Comparison of ENCODE assay signal across 10 mouse cellular contexts in the genomic region with DNA sequence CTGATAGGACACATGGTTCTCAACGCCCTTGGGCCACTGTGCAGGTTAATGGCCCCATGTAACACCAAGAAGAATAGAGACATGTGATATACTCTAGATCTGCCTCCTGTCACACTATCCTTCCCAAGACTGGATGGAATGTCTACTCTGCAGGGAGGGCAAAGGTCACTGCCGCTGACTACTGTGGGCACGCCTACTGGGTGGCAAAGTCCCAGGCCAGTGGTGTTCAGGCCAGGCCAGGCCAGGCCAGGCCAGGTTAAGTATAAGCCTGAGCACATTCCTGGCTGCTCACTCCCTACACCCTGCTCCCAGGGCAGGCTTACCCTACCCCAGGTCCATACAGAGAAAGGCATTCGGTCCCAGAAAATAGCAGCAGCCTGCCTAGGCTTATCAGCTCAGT. TPM values are rescaled to one million over a fixed set of nuclear protein-coding genes. Genes with fewer than 3 reads are reported as not detected.
A peak's percentile ranks its signal among the peaks of the same experiment; 100 is the strongest.
DNase-seq lines count a peak whose midpoint lies in the region; ATAC-seq and TF ChIP-seq lines count a peak whose summit lies in the region.
"Had no signal": no experiment of that assay in that cellular context is flagged by ENCODE, and none has a peak within 500 bp of the region (broad histone marks: within the 10 kb centered on the region; RNA-seq: fewer than 3 reads in every experiment).

No protein-coding gene starts in this region.

- TF ChIP-seq CTCF in left cerebral cortex, adult 2 months (IDR thresholded peaks at IDR 0.05), result no peak

- intact Hi-C loops in left cerebral cortex, adult 2 months (cut with DNase I), result no loop called here

- WGBS in hindbrain, embryonic 11.5 days, result 40% methylated on average over 4 of the region's 4 CpGs
- WGBS in hindbrain, embryonic 16.5 days, result 65% methylated on average over 4 of the region's 4 CpGs
- WGBS in midbrain, embryonic 15.5 days, result 60% methylated on average over 4 of the region's 4 CpGs

- no peak overlapping the region for H3K4me2 ChIP-seq in hindbrain, embryonic 11.5 days (replicated peaks; ENCODE audit: low read depth, low read length)
- H3K4me2 ChIP-seq in hindbrain, embryonic 16.5 days (ENCODE audit: low read length), result no peak overlapping the region
- no peak overlapping the region for H3K4me2 ChIP-seq in midbrain, embryonic 15.5 days
- H3K4me2 ChIP-seq: hindbrain, embryonic 15.5 days had no signal

- no peak overlapping the region for H3K27ac ChIP-seq in hindbrain, embryonic 11.5 days (ENCODE audit: low read depth, low read length)
- H3K27ac ChIP-seq in hindbrain, embryonic 16.5 days (ENCODE audit: low read depth, low read length), result no peak overlapping the region
- H3K27ac ChIP-seq in midbrain, embryonic 15.5 days, result no peak overlapping the region
- H3K27ac ChIP-seq in left cerebral cortex, adult 2 months, result no peak overlapping the region
- H3K27ac ChIP-seq: hindbrain, embryonic 15.5 days had no signal

- no peak overlapping the region for H3K4me3 ChIP-seq in hindbrain, embryonic 11.5 days (ENCODE audit: low read depth, low read length)
- H3K4me3 ChIP-seq in hindbrain, embryonic 16.5 days (ENCODE audit: low read length), result no peak overlapping the region
- H3K4me3 ChIP-seq in midbrain, embryonic 15.5 days, result no peak overlapping the region
- no peak overlapping the region for H3K4me3 ChIP-seq in left cerebral cortex, adult 2 months
- H3K4me3 ChIP-seq: hindbrain, embryonic 15.5 days had no signal

- no peaks in the 10 kb centered on the region for H3K9me3 ChIP-seq in hindbrain, embryonic 11.5 days (ENCODE audit: control insufficient read depth, low read length)
- no peaks in the 10 kb centered on the region for H3K9me3 ChIP-seq in hindbrain, embryonic 16.5 days (ENCODE audit: control insufficient read depth, low read length)
- no peaks in the 10 kb centered on the region for H3K9me3 ChIP-seq in midbrain, embryonic 15.5 days
- H3K9me3 ChIP-seq: hindbrain, embryonic 15.5 days had no signal

- ATAC-seq in hindbrain, embryonic 11.5 days (ENCODE audit: low FRiP score), result peak; percentile 69
- no peak for ATAC-seq in hindbrain, embryonic 16.5 days
- ATAC-seq in midbrain, embryonic 15.5 days (replicated peaks), result 0 out of 2 replicates have a peak, but pooled peaks have one; percentile 33
- ATAC-seq in megakaryocyte progenitor cell, adult 5-6 weeks (replicated peaks; ENCODE audit: poor library complexity), result no peak

- DNase-seq in hindbrain, embryonic 11.5 days (ENCODE audit: low spot score), result peak; percentile 29
- peak; percentile 68 to 76 for DNase-seq in heart, adult 18-20 months
- DNase-seq in kidney, adult 9 months, result peak; percentile 97
- no peak for DNase-seq in left cerebral cortex, adult 2 months (ENCODE audit: extremely low spot score in 1 of 2, low spot score in 2 of 2)
- DNase-seq in layer of hippocampus, postnatal 14 days (ENCODE audit: low spot score in 2 of 2), result no peak

- H3K27me3 ChIP-seq in hindbrain, embryonic 11.5 days (ENCODE audit: control insufficient read depth, insufficient read depth, low read length), result no peaks in the 10 kb centered on the region
- no peaks in the 10 kb centered on the region for H3K27me3 ChIP-seq in hindbrain, embryonic 16.5 days (replicated peaks; ENCODE audit: control insufficient read depth, insufficient read depth, low read length)
- no peaks in the 10 kb centered on the region for H3K27me3 ChIP-seq in midbrain, embryonic 15.5 days (replicated peaks)
- H3K27me3 ChIP-seq: CH12.LX; hindbrain, embryonic 15.5 days had no signal

- H3K4me1 ChIP-seq in hindbrain, embryonic 11.5 days (replicated peaks; ENCODE audit: control insufficient read depth, insufficient read depth, low read length), result no peaks in the 10 kb centered on the region
- no peaks in the 10 kb centered on the region for H3K4me1 ChIP-seq in hindbrain, embryonic 16.5 days (ENCODE audit: control insufficient read depth, insufficient read depth, low read depth, low read length)
- H3K4me1 ChIP-seq in midbrain, embryonic 15.5 days, result no peaks in the 10 kb centered on the region
- H3K4me1 ChIP-seq: hindbrain, embryonic 15.5 days had no signal

- H3K36me3 ChIP-seq in hindbrain, embryonic 11.5 days (ENCODE audit: control insufficient read depth, insufficient read depth, low read length), result no peaks in the 10 kb centered on the region
- H3K36me3 ChIP-seq in hindbrain, embryonic 16.5 days (ENCODE audit: control insufficient read depth, insufficient read depth, low read length), result 0 out of 2 replicates have a peak, but pooled peaks cover 2% of the 10 kb centered on the region
- H3K36me3 ChIP-seq in midbrain, embryonic 15.5 days (replicated peaks), result no peaks in the 10 kb centered on the region
- H3K36me3 ChIP-seq: hindbrain, embryonic 15.5 days had no signal

- H3K9ac ChIP-seq in hindbrain, embryonic 11.5 days (ENCODE audit: low read depth, low read length), result no peak overlapping the region
- no peak overlapping the region for H3K9ac ChIP-seq in hindbrain, embryonic 16.5 days (ENCODE audit: low read depth, low read length)
- no peak overlapping the region for H3K9ac ChIP-seq in midbrain, embryonic 15.5 days
- H3K9ac ChIP-seq: hindbrain, embryonic 15.5 days had no signal

RNA-seq across cellular contexts. Expression of gene Uvrag, which starts 20.6 kb away (rescaled TPM):
- 11.7 and 13.1 TPM in 2 replicates for polyA plus RNA-seq in hindbrain, embryonic 11.5 days (2014; fragmentation: Nextera tagmentation; extraction: Ambion mirVana)
- polyA plus RNA-seq in hindbrain, embryonic 16.5 days (2015; fragmentation: Nextera tagmentation; extraction: Ambion mirVana), result 14.4 and 15.3 TPM in 2 replicates
- total RNA-seq in heart, adult 18-20 months (2021), result 10 to 100 TPM; 17.4 to 19.9 TPM
- polyA plus RNA-seq in midbrain, embryonic 15.5 days (2015; fragmentation: Nextera tagmentation; extraction: Ambion mirVana), result 16.8 and 18.2 TPM in 2 replicates
- 10 to 100 TPM; 47.6 to 68.3 TPM for total RNA-seq in left cerebral cortex, adult 2 months (2021)
- total RNA-seq in layer of hippocampus, postnatal 14 days (2021), result 10 to 100 TPM; 44.6 to 45.8 TPM
- total RNA-seq in megakaryocyte progenitor cell, adult 5-6 weeks (2015), result 22.6 and 24.6 TPM in 2 replicates
- 33.9 TPM in 2 replicates for total RNA-seq in megakaryocyte progenitor cell, adult 5-6 weeks (2017)

RNA-seq across cellular contexts. Expression of gene Dgat2, which starts 21.0 kb away (rescaled TPM):
- polyA plus RNA-seq in hindbrain, embryonic 11.5 days (2014; fragmentation: Nextera tagmentation; extraction: Ambion mirVana), result 9.4 and 11.2 TPM in 2 replicates
- 23.7 and 24.9 TPM in 2 replicates for polyA plus RNA-seq in hindbrain, embryonic 16.5 days (2015; fragmentation: Nextera tagmentation; extraction: Ambion mirVana)
- total RNA-seq in heart, adult 18-20 months (2021), result 100 to 1,000 TPM; 343 to 377 TPM
- polyA plus RNA-seq in midbrain, embryonic 15.5 days (2015; fragmentation: Nextera tagmentation; extraction: Ambion mirVana), result 21.4 and 22.0 TPM in 2 replicates
- total RNA-seq in left cerebral cortex, adult 2 months (2021), result 10 to 100 TPM; 55.7 to 57.8 TPM
- 10 to 100 TPM; 94.7 to 96.3 TPM for total RNA-seq in layer of hippocampus, postnatal 14 days (2021)
- 11.4 and 12.2 TPM in 2 replicates for total RNA-seq in megakaryocyte progenitor cell, adult 5-6 weeks (2015)
- 8.5 and 12.2 TPM in 2 replicates for total RNA-seq in megakaryocyte progenitor cell, adult 5-6 weeks (2017)

Comparison
In these comparisons a context has a peak if more than half of its experiments do, and no peak if none do; other contexts are left out.
1. ATAC-seq: peak in hindbrain, embryonic 11.5 days (single experiment) and midbrain, embryonic 15.5 days (single experiment); none in hindbrain, embryonic 16.5 days (single experiment) and megakaryocyte progenitor cell, adult 5-6 weeks (single experiment).
2. DNase-seq: peak in hindbrain, embryonic 11.5 days (single experiment), heart, adult 18-20 months (2 of 2) and kidney, adult 9 months (single experiment); none in left cerebral cortex, adult 2 months (0 of 2) and layer of hippocampus, postnatal 14 days (0 of 2).
3. RNA of gene Dgat2, which starts 21.0 kb away (total RNA-seq): 343 to 377 TPM in heart, adult 18-20 months, 94.7 to 96.3 TPM in layer of hippocampus, postnatal 14 days and 55.7 to 57.8 TPM in left cerebral cortex, adult 2 months; 8.5 to 12.2 TPM in megakaryocyte progenitor cell, adult 5-6 weeks; every median in the first group is over 4 times any median in the second.